Mouse (Mus musculus): ENCODE data around the gene Npas2. TPM values are rescaled to one million over a fixed set of nuclear protein-coding genes. Genes with fewer than 3 reads are reported as not detected.

Gene Npas2
- polyA plus RNA-seq, 1 experiment from 2014 or later: 0.06 TPM

DNA sequence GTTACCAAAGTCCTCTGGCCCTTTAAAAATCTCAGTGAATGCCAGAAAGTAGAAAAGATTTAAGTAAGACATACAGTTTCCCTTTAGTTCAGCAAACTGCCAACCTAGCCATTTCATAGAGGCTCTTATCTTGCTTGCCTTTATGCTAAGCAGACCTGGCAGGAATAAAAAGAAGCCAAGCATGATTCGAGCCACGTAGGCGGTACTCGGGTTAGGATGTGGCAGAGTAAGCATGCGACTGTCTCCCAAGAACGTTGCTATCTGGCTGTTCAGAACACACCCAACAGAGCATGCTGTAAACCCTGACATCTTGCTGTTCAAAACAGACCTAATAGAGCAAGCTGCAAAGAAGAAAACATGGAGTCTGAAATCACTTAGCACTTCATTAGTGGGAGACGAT is 125.3 kb downstream of the Npas2 start:
- ATAC-seq: no peak
- H3K4me2 ChIP-seq: no peak overlapping the region
- WGBS (ENCODE audit: insufficient replicate concordance): 71% methylated on average over 7 of the region's 7 CpGs

DNA sequence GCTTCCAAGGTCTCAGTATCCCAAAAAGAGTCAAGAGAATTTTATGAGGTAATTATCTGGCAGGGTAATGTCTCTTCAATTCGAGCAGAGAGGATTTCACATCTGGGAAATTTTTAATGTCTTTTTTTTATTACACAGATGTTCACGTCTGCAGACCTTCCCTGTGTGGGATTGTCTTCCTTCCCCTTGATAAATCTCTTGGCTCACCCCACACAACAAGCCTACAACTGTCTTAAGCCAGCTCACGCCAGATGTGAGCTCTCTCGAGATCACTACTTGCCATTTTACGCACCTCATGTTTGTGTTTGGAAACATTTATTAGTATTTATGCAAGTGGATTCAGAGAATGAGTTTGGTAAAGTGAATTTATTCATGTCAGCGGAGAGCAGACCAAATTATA is 128.4 kb downstream of the Npas2 start:
- H3K4me2 ChIP-seq: no peak overlapping the region
- WGBS (ENCODE audit: insufficient replicate concordance): 62% methylated on average over 6 of the region's 6 CpGs
- H3K27me3 ChIP-seq (replicated peaks): no peaks in the 10 kb centered on the region
- H3K9me3 ChIP-seq (replicated peaks): no peaks in the 10 kb centered on the region
- no peak overlapping the region for H3K9ac ChIP-seq
- no peaks in the 10 kb centered on the region for H3K4me1 ChIP-seq
- H3K36me3 ChIP-seq: no peaks in the 10 kb centered on the region
- ATAC-seq: no peak
- H3K27ac ChIP-seq: no peak overlapping the region
- H3K4me3 ChIP-seq: no peak overlapping the region

More for the DNA sequence above, 125.3 kb downstream of the Npas2 start:
- no peak overlapping the region for H3K4me3 ChIP-seq
- no peaks in the 10 kb centered on the region for H3K27me3 ChIP-seq (replicated peaks)
- no peaks in the 10 kb centered on the region for H3K4me1 ChIP-seq
- H3K36me3 ChIP-seq: no peaks in the 10 kb centered on the region
- no peaks in the 10 kb centered on the region for H3K9me3 ChIP-seq (replicated peaks)
- H3K9ac ChIP-seq: no peak overlapping the region
- H3K27ac ChIP-seq: no peak overlapping the region

DNA sequence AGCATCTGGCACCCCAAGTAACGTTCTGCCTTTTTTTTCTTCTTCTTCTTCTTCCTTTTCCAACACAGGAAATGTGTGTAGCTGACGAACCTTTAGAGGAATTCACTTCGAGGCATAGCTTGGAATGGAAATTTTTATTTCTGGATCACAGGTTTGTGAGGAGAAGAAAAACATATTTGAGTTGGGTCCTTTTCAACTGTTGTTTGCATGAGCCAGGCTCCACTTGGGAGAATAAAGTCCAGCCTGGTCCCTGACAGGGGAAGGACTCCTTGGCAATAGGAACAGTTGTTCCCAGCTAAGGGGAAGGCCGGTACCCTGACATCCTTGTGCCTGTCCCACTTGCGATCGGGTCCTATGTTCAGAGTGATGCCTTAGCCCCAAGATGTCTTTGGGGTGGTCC is 131.7 kb downstream of the Npas2 start:
- Histone ChIP-seq H3K9me3 (replicated peaks) (no peaks in the 10 kb centered on the region), H3K27me3 (replicated peaks) (no peaks in the 10 kb centered on the region), H3K9ac (no peak overlapping the region), H3K4me2 (no peak overlapping the region), H3K4me1 (no peaks in the 10 kb centered on the region), H3K27ac (no peak overlapping the region), H3K36me3 (no peaks in the 10 kb centered on the region), H3K4me3 (no peak overlapping the region)
- no peak for ATAC-seq
- WGBS (ENCODE audit: insufficient replicate concordance): 69% methylated on average over 6 of the region's 6 CpGs

DNA sequence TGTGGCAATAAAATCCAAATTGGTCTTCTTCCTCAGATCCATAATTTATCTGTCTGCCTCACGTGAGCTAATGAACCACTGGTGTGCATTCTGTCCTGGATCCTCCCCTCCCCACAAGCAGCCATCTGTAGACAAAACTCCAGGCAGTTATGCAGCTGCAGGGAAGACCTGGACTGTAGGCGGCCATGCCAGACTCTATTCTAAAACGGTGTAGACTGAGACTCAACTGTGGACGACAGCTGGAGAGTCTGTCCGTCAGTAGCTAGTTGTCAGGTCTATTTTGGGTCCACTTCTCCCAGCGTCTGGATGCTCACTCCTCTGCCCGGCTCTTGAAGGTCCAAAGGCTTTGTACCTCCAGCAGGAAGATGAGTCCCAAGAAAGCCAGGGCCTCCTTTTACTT is 134.0 kb downstream of the Npas2 start:
- no peak for ATAC-seq

DNA sequence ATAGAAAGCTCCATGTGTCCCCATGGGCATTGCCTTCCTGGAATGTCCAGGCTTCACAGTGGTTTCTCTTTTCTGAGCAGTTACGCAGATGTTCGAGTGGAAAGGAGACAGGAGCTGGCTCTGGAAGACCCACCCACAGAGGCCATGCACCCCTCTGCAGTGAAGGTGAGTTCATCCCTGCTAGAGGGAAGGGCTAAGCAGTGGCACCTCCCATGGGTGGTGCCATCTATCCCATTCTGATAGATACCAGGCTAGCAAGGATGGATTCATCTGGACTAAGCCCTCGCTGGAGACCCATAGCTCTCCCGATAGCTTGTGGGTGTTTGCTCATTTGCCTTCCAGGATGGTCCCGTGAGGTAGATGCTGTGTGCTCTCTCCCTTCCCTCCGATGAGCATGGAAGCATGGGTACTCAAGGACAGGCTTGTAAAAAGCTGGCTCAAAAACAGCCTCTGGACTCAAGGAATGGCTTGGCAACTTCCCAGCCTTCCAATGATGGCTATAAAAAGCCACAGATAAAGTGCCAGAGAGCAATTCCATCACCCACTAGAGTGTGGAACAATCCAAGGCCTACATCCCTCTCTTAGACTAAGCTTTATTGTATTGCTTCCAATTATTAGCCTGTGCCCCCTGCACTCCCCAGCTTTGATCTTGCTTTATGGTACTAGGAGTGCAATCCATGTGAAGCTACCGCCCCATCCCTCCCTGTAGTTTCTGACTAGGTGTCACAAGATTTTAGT is 137.5 kb downstream of the Npas2 start:
- peaks cover 10% of the 10 kb centered on the region for H3K27me3 ChIP-seq (replicated peaks)
- no peak overlapping the region for H3K9ac ChIP-seq
- no peaks in the 10 kb centered on the region for H3K4me1 ChIP-seq
- no peaks in the 10 kb centered on the region for H3K9me3 ChIP-seq (replicated peaks)
- 73% methylated on average over 7 of the region's 7 CpGs for WGBS (ENCODE audit: insufficient replicate concordance)
- no peaks in the 10 kb centered on the region for H3K36me3 ChIP-seq
- H3K27ac ChIP-seq: no peak overlapping the region
- H3K4me3 ChIP-seq: no peak overlapping the region
- no peak overlapping the region for H3K4me2 ChIP-seq
- no peak for ATAC-seq

More for the DNA sequence above, 134.0 kb downstream of the Npas2 start:
- H3K9ac ChIP-seq: no peak overlapping the region
- no peaks in the 10 kb centered on the region for H3K9me3 ChIP-seq (replicated peaks)
- no peak overlapping the region for H3K27ac ChIP-seq
- H3K27me3 ChIP-seq (replicated peaks): no peaks in the 10 kb centered on the region
- no peaks in the 10 kb centered on the region for H3K4me1 ChIP-seq
- H3K4me2 ChIP-seq: no peak overlapping the region
- no peak overlapping the region for H3K4me3 ChIP-seq
- H3K36me3 ChIP-seq: no peaks in the 10 kb centered on the region
- 66% methylated on average over 7 of the region's 7 CpGs for WGBS (ENCODE audit: insufficient replicate concordance)

DNA sequence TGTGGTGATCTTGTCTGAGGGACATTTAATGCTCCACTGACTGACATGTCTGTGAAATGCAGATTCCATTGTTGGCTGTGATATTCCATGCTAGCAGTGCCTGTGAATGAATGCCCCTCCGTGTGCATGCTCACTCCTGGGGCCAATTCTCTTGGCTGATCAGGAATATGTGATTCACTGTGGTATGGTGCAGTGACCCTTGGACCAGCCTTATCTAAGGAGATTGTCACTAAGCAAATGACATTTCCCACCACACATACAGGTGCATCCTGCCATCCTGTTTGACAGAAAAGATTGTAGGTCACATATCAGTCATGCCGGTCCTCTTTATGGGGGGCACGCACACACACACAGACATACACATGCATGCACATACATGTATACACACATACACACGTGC is 138.9 kb downstream of the Npas2 start:
- Histone ChIP-seq H3K4me3 (no peak overlapping the region), H3K27ac (no peak overlapping the region), H3K4me1 (no peaks in the 10 kb centered on the region), H3K9ac (no peak overlapping the region), H3K4me2 (no peak overlapping the region), H3K9me3 (replicated peaks) (no peaks in the 10 kb centered on the region), H3K36me3 (no peaks in the 10 kb centered on the region), H3K27me3 (replicated peaks) (peaks cover 17% of the 10 kb centered on the region)
- no peak for ATAC-seq
- WGBS (ENCODE audit: insufficient replicate concordance): 63% methylated on average over 4 of the region's 4 CpGs

DNA sequence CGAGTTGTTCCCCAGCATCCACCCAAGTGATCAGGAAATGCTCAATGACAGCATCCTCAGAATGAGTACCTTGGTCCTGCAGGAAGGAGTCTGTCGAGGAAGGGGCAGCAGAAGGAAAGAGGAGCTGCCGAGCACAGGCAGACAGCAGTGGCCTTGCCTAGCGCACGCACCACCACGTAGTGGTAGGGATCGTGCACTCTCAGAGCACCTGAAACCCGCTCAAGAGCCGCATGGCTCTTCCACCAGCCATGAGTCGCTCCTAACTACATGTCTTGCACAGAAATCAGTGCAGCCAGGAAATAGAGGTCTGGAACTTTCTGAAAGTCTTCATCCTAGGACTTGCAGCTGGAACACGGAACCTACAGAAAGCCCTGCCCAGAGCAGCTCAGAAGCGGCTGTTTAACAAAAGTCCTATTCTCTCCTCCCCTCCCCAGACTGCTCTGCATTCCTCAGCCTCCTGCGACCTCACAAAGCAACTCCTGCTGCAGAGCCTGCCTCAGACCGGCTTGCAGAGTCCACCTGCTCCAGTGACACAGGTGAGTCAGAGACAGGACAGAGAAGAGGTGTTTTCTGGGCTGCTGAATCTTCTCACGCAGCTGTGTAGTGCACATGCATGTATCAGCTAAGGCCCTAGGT is 142.1 kb downstream of the Npas2 start:
- no peak for ATAC-seq
- no peaks in the 10 kb centered on the region for H3K36me3 ChIP-seq
- WGBS (ENCODE audit: insufficient replicate concordance): 43% methylated on average over 15 of the region's 15 CpGs
- no peaks in the 10 kb centered on the region for H3K4me1 ChIP-seq
- no peak overlapping the region for H3K27ac ChIP-seq
- no peak overlapping the region for H3K4me3 ChIP-seq
- no peak overlapping the region for H3K4me2 ChIP-seq
- H3K9me3 ChIP-seq (replicated peaks): no peaks in the 10 kb centered on the region
- H3K9ac ChIP-seq: no peak overlapping the region
- H3K27me3 ChIP-seq (replicated peaks): peaks cover 34% of the 10 kb centered on the region

DNA sequence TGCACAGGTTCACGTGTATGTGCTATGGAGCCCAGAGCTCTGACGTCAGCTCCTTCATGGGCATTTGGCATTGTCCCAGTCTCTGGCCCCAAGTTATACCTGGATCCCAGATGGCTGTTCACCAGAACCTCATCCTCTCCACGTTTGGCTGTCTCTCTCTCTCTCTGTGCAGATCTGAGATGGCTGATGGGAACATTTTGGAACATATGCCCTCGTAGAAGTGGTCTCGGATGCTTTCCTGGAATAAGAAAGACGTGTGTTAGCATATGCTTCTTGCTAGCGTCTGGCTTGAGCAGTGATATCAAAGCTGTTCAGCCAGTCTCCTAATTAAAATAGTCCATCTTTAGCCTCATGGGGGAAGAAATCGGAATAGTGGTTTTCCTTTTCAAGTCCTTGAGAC is 143.3 kb downstream of the Npas2 start:
- H3K4me1 ChIP-seq: no peaks in the 10 kb centered on the region
- no peaks in the 10 kb centered on the region for H3K36me3 ChIP-seq
- H3K9me3 ChIP-seq (replicated peaks): no peaks in the 10 kb centered on the region
- no peak for ATAC-seq
- H3K9ac ChIP-seq: no peak overlapping the region
- no peak overlapping the region for H3K27ac ChIP-seq
- H3K4me3 ChIP-seq: no peak overlapping the region
- no peak overlapping the region for H3K4me2 ChIP-seq
- WGBS (ENCODE audit: insufficient replicate concordance): 70% methylated on average over 8 of the region's 8 CpGs
- H3K27me3 ChIP-seq (replicated peaks): peaks cover 40% of the 10 kb centered on the region

DNA sequence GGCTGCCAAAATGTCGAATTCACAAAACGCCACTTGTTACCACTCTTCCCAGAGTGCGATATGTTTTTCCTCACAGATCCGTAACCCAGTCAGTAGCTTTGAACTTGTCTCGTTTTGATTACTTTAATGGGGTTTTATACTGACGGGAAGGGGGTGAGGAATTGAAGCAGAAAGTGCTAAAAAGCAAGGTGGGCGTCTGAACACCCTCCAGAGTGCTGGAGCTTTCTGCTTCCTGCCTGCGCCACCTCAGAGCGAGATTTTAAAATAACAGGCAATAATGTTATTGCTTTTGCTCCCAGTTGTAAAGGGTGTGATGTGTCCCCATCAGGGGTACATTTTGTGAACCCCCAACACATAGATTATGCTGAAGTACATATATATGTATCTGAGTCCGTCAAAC is 145.3 kb downstream of the Npas2 start:
- Histone ChIP-seq H3K27ac (no peak overlapping the region), H3K27me3 (replicated peaks) (peaks cover 41% of the 10 kb centered on the region), H3K36me3 (no peaks in the 10 kb centered on the region), H3K4me1 (no peaks in the 10 kb centered on the region), H3K9ac (no peak overlapping the region), H3K9me3 (replicated peaks) (no peaks in the 10 kb centered on the region), H3K4me3 (no peak overlapping the region), H3K4me2 (no peak overlapping the region)
- no peak for ATAC-seq
- 56% methylated on average over 10 of the region's 10 CpGs for WGBS (ENCODE audit: insufficient replicate concordance)

DNA sequence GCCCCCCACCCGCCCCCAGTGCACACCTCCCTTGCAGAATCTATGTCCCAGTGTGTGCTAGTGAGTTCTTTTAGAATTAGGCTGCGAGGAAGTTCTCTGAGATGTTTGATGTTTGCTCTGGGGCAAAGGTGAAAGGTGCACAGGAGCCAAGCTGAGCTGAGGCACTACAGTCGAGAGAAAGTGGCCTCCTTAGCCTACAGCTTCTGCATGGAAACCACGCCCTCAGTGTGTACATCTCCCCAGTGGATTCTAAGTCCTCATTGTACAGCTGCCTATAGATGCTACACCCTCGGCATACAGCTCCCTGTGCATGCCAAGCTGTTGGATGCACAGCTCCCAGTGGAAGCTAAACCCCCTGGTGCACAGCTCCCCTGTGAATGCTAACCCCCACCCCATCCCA is 145.9 kb downstream of the Npas2 start:
- H3K27me3 ChIP-seq (replicated peaks): peaks cover 41% of the 10 kb centered on the region
- H3K9me3 ChIP-seq (replicated peaks): no peaks in the 10 kb centered on the region
- H3K36me3 ChIP-seq: no peaks in the 10 kb centered on the region
- H3K9ac ChIP-seq: no peak overlapping the region
- no peak overlapping the region for H3K27ac ChIP-seq
- H3K4me2 ChIP-seq: no peak overlapping the region
- ATAC-seq: no peak
- no peaks in the 10 kb centered on the region for H3K4me1 ChIP-seq
- no peak overlapping the region for H3K4me3 ChIP-seq
- WGBS (ENCODE audit: insufficient replicate concordance): 42% methylated on average over 5 of the region's 5 CpGs

DNA sequence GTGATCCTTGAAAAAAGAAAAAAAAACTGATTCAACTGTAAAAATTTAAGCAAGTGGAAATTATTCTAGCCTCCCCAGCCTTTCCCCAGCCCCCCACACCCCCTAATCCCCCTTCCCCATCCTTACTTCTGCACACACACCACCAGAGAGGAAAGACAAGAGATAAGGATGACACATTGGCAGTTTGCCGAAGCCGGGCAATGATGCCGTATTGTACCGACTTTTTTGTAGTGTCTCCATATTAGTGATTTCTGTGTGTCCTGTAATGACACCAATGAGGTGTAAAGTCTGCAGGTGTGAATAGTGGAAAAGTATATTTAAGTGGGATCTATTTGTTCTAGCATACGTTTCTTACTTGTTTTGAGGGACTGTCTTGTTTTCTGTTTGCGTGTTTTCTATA is 146.6 kb downstream of the Npas2 start:
- no peaks in the 10 kb centered on the region for H3K4me1 ChIP-seq
- no peaks in the 10 kb centered on the region for H3K9me3 ChIP-seq (replicated peaks)
- H3K27me3 ChIP-seq (replicated peaks): peaks cover 42% of the 10 kb centered on the region
- H3K4me2 ChIP-seq: no peak overlapping the region
- 33% methylated on average over 6 of the region's 6 CpGs for WGBS (ENCODE audit: insufficient replicate concordance)
- no peak overlapping the region for H3K4me3 ChIP-seq
- no peaks in the 10 kb centered on the region for H3K36me3 ChIP-seq
- H3K9ac ChIP-seq: no peak overlapping the region
- no peak for ATAC-seq
- H3K27ac ChIP-seq: no peak overlapping the region

DNA sequence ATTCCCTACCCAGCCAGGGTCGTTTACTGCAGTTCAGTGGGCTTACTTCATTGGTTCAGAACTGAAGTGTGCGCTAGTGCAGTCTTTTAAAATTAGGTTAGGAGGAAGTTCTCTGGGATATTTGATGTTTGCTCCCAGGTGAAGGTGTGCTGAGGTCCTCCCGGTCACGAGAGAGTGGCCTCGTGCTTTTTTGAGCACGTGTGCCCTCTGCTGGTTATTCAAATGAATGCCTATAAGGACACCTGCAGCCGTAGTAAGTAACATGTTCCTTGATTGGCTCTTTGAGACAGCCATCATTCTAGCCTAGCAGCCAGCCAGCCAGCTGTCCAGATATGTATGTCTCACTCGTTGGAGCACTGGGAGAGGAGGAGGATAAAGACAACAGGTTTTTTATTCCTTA is 147.1 kb downstream of the Npas2 start:
- no peaks in the 10 kb centered on the region for H3K36me3 ChIP-seq
- H3K4me3 ChIP-seq: no peak overlapping the region
- no peak overlapping the region for H3K4me2 ChIP-seq
- no peak overlapping the region for H3K27ac ChIP-seq
- no peaks in the 10 kb centered on the region for H3K9me3 ChIP-seq (replicated peaks)
- no peak for ATAC-seq
- no peaks in the 10 kb centered on the region for H3K4me1 ChIP-seq
- peaks cover 42% of the 10 kb centered on the region for H3K27me3 ChIP-seq (replicated peaks)
- no peak overlapping the region for H3K9ac ChIP-seq
- 13% methylated on average over 8 of the region's 8 CpGs for WGBS (ENCODE audit: insufficient replicate concordance)

DNA sequence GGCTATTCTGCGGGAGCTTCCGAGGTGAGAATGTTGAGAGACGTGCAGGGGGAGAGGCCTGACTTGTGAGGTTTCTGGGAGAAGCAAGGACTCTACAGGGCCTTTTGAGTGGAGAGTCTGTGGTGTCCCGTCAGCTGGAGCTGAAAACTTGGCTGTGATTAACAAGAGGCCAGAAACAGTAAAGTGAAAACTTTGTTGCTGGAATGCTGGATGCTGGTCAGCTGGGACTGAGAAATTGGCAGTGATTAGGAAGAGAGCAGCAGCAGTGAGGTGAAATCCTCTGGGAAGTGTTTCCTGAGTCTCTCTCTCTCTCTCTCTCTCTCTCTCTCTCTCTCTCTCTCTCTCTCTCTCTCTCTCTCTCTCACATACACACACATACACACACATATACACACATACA is 148.3 kb downstream of the Npas2 start:
- ATAC-seq: no peak
- 63% methylated on average over 4 of the region's 4 CpGs for WGBS (ENCODE audit: insufficient replicate concordance)
- Histone ChIP-seq H3K4me3 (no peak overlapping the region), H3K4me2 (no peak overlapping the region), H3K27me3 (replicated peaks) (peaks cover 39% of the 10 kb centered on the region), H3K9me3 (replicated peaks) (no peaks in the 10 kb centered on the region), H3K36me3 (no peaks in the 10 kb centered on the region), H3K27ac (no peak overlapping the region), H3K9ac (no peak overlapping the region), H3K4me1 (no peaks in the 10 kb centered on the region)

Data from liver, embryonic 12.5 days (tissue).